Mouse (Mus musculus) small intestine, adult 2 months (tissue): ENCODE results near the gene Sox10. TPM values are rescaled to one million over a fixed set of nuclear protein-coding genes. Genes with fewer than 3 reads are reported as not detected.

Source experiments
- H3K27ac ChIP-seq: fragments of 200-500 bp; 2 replicates; pipeline ENCODE4 v1.5.1; 2012; ENCODE audit warnings: low read depth, low read length, control low read depth, inconsistent platforms; ENCODE audit not compliant: insufficient read depth
- H3K27me3 ChIP-seq: fragments of 200-500 bp; 2 replicates; pipeline ENCODE4 v1.6.1; 2012; ENCODE audit warnings: mild to moderate bottlenecking, moderate library complexity, low read length, inconsistent platforms; ENCODE audit not compliant: control insufficient read depth, insufficient read depth
- H3K36me3 ChIP-seq: fragments of 200-500 bp; 2 replicates; pipeline ENCODE4 v1.6.1; 2012; ENCODE audit warnings: mild to moderate bottlenecking, low read length, control low read depth, inconsistent platforms; ENCODE audit not compliant: control insufficient read depth, insufficient read depth
- H3K4me1 ChIP-seq: fragments of 200-500 bp; 2 replicates; pipeline ENCODE4 v1.6.1; 2012; ENCODE audit warnings: low read length, inconsistent platforms, mixed read lengths; ENCODE audit not compliant: control insufficient read depth, insufficient read depth, insufficient read length
- H3K4me3 ChIP-seq: fragments of 200-500 bp; 2 replicates; pipeline ENCODE4 v1.5.1; 2012; ENCODE audit warnings: low read depth, mild to moderate bottlenecking, control low read depth, inconsistent platforms, low read length, moderate library complexity
- CTCF ChIP-seq: fragments of 200-500 bp; IDR thresholded peaks from 2 replicates; pipeline ENCODE4 v1.5.1; 2012; ENCODE audit warnings: low read depth, mild to moderate bottlenecking, control low read depth, inconsistent platforms, low read length, moderate library complexity, mixed read lengths; ENCODE audit not compliant: insufficient replicate concordance, insufficient read length; ENCODE audit errors: extremely low read depth
- POLR2A ChIP-seq: fragments of 200-500 bp; IDR thresholded peaks from 2 replicates; pipeline ENCODE4 v1.6.1; 2012; ENCODE audit warnings: low read depth, mild to moderate bottlenecking, control low read depth, inconsistent platforms, low read length, moderate library complexity
- WGBS: fragments of 180-500 bp; shearing (Covaris S2); methylation state at CpG from one replicate; pipeline ENCODE4 v1.1.7; 2018; 5-methylcytosine and 5-hydroxymethylcytosine counted together
- polyA plus RNA-seq: library from polyadenylated mRNA; depleted of rRNA; stranded (reverse); fragments of >200 nt; gene quantifications from 2 replicates; pipeline ENCODE4 v1.2.3, GENCODE M21; 2012

Gene Sox10
- polyA plus RNA-seq, 1 experiment = 2.5 TPM

GRCm38 (mm10) chr15:79133191-79133661 is 31.8 kb downstream of the Sox10 start:
- Histone ChIP-seq H3K4me3 (no peak overlapping the region), H3K27me3 (no peaks in the 10 kb centered on the region), H3K27ac (no peak overlapping the region), H3K36me3 (peaks cover 46% of the 10 kb centered on the region), H3K4me1 (no peaks in the 10 kb centered on the region)
- 82% methylated on average over 6 of the region's 6 CpGs for WGBS
- TF ChIP-seq CTCF (no peak), POLR2A (no peak)

GRCm38 (mm10) chr15:79131442-79131841 is 33.6 kb downstream of the Sox10 start:
- Histone ChIP-seq H3K4me3 (no peak overlapping the region), H3K27me3 (no peaks in the 10 kb centered on the region), H3K36me3 (peaks cover 62% of the 10 kb centered on the region), H3K27ac (no peak overlapping the region), H3K4me1 (no peaks in the 10 kb centered on the region)
- 60% methylated on average over 7 of the region's 7 CpGs for WGBS
- no peak for TF ChIP-seq CTCF
- TF ChIP-seq POLR2A = no peak

- 70% methylated on average over 10 of the region's 10 CpGs for WGBS
These were observed 34.3 kb downstream of the Sox10 start for GRCm38 (mm10) chr15:79130782-79131181.

GRCm38 (mm10) chr15:79129311-79129710 is 35.7 kb downstream of the Sox10 start:
- 75% methylated on average over 7 of the region's 7 CpGs for WGBS
- H3K36me3 ChIP-seq = peaks cover 80% of the 10 kb centered on the region
- TF ChIP-seq CTCF (no peak), POLR2A (no peak)

More at GRCm38 (mm10) chr15:79130782-79131181, 34.3 kb downstream of the Sox10 start:
- H3K4me3 ChIP-seq = no peak overlapping the region
- TF ChIP-seq CTCF (no peak), POLR2A (no peak)
- H3K36me3 ChIP-seq = peaks cover 68% of the 10 kb centered on the region
- H3K27me3 ChIP-seq = no peaks in the 10 kb centered on the region
- no peaks in the 10 kb centered on the region for H3K4me1 ChIP-seq
- H3K27ac ChIP-seq = no peak overlapping the region

GRCm38 (mm10) chr15:79128208-79128607 is 36.8 kb downstream of the Sox10 start:
- TF ChIP-seq CTCF (peak; percentile 55; the same call in 1 of the 2 replicates), POLR2A (no peak)
- Histone ChIP-seq H3K27ac (no peak overlapping the region), H3K27me3 (no peaks in the 10 kb centered on the region), H3K36me3 (peaks cover 83% of the 10 kb centered on the region), H3K4me1 (no peaks in the 10 kb centered on the region), H3K4me3 (no peak overlapping the region)
- WGBS = 97% methylated on average over 5 of the region's 5 CpGs

More at GRCm38 (mm10) chr15:79129311-79129710, 35.7 kb downstream of the Sox10 start:
- Histone ChIP-seq H3K27me3 (no peaks in the 10 kb centered on the region), H3K4me3 (no peak overlapping the region), H3K4me1 (no peaks in the 10 kb centered on the region), H3K27ac (no peak overlapping the region)

GRCm38 (mm10) chr15:79127101-79127500 is 37.9 kb downstream of the Sox10 start:
- TF ChIP-seq POLR2A = no peak
- TF ChIP-seq CTCF = no peak
- H3K36me3 ChIP-seq = peaks cover 81% of the 10 kb centered on the region
- 92% methylated on average over 12 of the region's 12 CpGs for WGBS

GRCm38 (mm10) chr15:79126217-79126932 is 38.7 kb downstream of the Sox10 start:
- TF ChIP-seq POLR2A (no peak), CTCF (peak; percentile 63; the same call in 1 of the 2 replicates)
- Histone ChIP-seq H3K4me3 (no peak overlapping the region), H3K4me1 (no peaks in the 10 kb centered on the region), H3K27me3 (no peaks in the 10 kb centered on the region), H3K27ac (no peak overlapping the region), H3K36me3 (peaks cover 76% of the 10 kb centered on the region)
- 73% methylated on average over 13 of the region's 13 CpGs for WGBS

More at GRCm38 (mm10) chr15:79127101-79127500, 37.9 kb downstream of the Sox10 start:
- H3K4me3 ChIP-seq = no peak overlapping the region
- H3K27ac ChIP-seq = no peak overlapping the region
- no peaks in the 10 kb centered on the region for H3K4me1 ChIP-seq
- no peaks in the 10 kb centered on the region for H3K27me3 ChIP-seq
